Mouse (Mus musculus) induced T-regulatory cell, adult 2 months (primary cell): ENCODE results near the gene Calhm3.

Source experiments
- DNase-seq: peaks from one replicate; pipeline ENCODE4 v3.0.0-alpha.2; 2012; ENCODE audit warnings: low read depth

The Calhm3 gene

GRCm38 (mm10) chr19:47118634-47119033 lies 38.9 kb downstream of the Calhm3 start:
- DNase-seq, result no peak

GRCm38 (mm10) chr19:47104641-47105271 lies 52.8 kb downstream of the Calhm3 start:
- no peak for DNase-seq
